Mouse (Mus musculus): ENCODE results near the gene Atrnl1. TPM values are rescaled to one million over a fixed set of nuclear protein-coding genes. Genes with fewer than 3 reads are reported as not detected.

The Atrnl1 gene
- polyA plus RNA-seq, 1 experiment from 2014 or later, result 11.6 TPM

DNA sequence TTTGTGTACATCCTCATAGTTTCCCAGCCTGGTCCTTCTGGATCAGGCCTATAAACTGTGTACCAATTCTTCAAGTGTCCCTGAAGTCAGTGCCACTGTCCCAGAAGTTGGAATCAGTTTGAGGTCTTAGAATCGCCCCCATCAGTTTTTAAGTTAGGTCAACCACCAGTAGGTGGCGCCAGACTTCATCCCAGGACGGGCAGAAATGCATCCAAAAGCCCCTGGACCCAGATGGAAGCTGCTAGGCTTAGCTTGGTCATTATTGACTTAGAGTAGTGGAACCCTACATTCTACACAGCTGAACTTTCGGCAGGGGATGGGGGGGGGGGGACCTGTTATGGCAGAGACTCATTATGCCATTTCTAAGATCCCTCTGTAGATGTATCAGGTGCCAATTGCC is 387.1 kb downstream of the Atrnl1 start:
- H3K36me3 ChIP-seq (ENCODE audit: control insufficient read depth, insufficient read depth, low read length), result no peaks in the 10 kb centered on the region
- H3K4me3 ChIP-seq (replicated peaks; ENCODE audit: low read depth, low read length), result no peak overlapping the region
- H3K9me3 ChIP-seq (ENCODE audit: control insufficient read depth, low read length), result no peaks in the 10 kb centered on the region
- peak; percentile 77 for DNase-seq
- no peak overlapping the region for H3K9ac ChIP-seq (replicated peaks; ENCODE audit: low read length)
- ATAC-seq (ENCODE audit: low FRiP score, low TSS enrichment), result no peak
- H3K4me2 ChIP-seq (ENCODE audit: low read length), result no peak overlapping the region
- whole genome bisulfite sequencing, result 38% methylated on average over 4 of the region's 4 CpGs
- H3K4me1 ChIP-seq (ENCODE audit: control insufficient read depth, insufficient read depth, low read length), result no peaks in the 10 kb centered on the region
- H3K27me3 ChIP-seq (ENCODE audit: control insufficient read depth, insufficient read depth, low read length), result no peaks in the 10 kb centered on the region
- no peak overlapping the region for H3K27ac ChIP-seq (replicated peaks; ENCODE audit: low read depth, low read length)

DNA sequence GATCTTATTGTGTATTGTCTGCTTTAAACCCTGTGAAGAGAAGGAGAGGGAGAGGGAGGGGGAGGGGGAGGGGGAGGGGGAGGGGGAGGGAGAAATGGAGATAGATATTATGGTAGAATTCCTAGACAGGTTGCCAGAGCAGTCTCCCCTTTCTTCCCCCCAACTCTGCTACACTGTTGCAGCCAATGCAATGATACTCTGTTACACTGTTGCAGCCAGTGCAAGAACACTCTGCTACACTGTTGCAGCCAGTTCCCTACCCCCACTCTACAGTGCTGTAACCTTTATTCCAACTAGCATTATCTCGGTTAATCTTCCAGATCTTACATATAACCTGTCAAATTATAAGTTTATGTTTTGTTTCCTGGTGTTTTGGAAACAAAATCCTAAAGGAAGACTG is 400.8 kb downstream of the Atrnl1 start:
- DNase-seq (no peak), ATAC-seq (ENCODE audit: low FRiP score, low TSS enrichment) (no peak)
- H3K4me2 ChIP-seq (ENCODE audit: low read length), result no peak overlapping the region
- no peak overlapping the region for H3K9ac ChIP-seq (replicated peaks; ENCODE audit: low read length)
- H3K4me3 ChIP-seq (replicated peaks; ENCODE audit: low read depth, low read length), result no peak overlapping the region
- no peaks in the 10 kb centered on the region for H3K27me3 ChIP-seq (ENCODE audit: control insufficient read depth, insufficient read depth, low read length)
- no peaks in the 10 kb centered on the region for H3K4me1 ChIP-seq (ENCODE audit: control insufficient read depth, insufficient read depth, low read length)
- no peaks in the 10 kb centered on the region for H3K9me3 ChIP-seq (ENCODE audit: control insufficient read depth, low read length)
- H3K27ac ChIP-seq (replicated peaks; ENCODE audit: low read depth, low read length), result no peak overlapping the region
- H3K36me3 ChIP-seq (ENCODE audit: control insufficient read depth, insufficient read depth, low read length), result no peaks in the 10 kb centered on the region
- WGBS, result 93% methylated on average over 1 of the region's 1 CpGs

DNA sequence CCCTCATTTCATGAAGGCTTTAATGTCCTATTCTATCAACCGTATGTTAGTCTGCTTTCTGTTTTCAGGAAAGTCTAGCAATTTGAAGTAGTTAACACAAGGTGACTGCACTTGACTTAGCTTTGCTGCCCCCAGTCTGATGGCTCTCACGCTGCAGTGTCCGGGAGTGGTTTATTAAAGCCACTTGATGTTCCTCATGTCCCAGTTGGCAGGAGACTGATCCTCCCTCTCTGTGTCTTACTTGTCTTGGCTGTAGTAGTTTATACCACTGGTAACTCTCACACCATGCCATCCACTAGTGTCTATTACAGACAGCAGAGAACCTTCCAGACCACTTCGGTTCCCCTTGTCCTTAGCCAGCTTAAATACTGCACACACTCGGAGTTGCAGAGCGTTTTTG is 404.9 kb downstream of the Atrnl1 start:
- Histone ChIP-seq H3K36me3 (ENCODE audit: control insufficient read depth, insufficient read depth, low read length) (no peaks in the 10 kb centered on the region), H3K27ac (replicated peaks; ENCODE audit: low read depth, low read length) (no peak overlapping the region), H3K9ac (replicated peaks; ENCODE audit: low read length) (no peak overlapping the region), H3K4me2 (ENCODE audit: low read length) (no peak overlapping the region), H3K9me3 (ENCODE audit: control insufficient read depth, low read length) (no peaks in the 10 kb centered on the region), H3K4me3 (replicated peaks; ENCODE audit: low read depth, low read length) (no peak overlapping the region), H3K4me1 (ENCODE audit: control insufficient read depth, insufficient read depth, low read length) (no peaks in the 10 kb centered on the region), H3K27me3 (ENCODE audit: control insufficient read depth, insufficient read depth, low read length) (no peaks in the 10 kb centered on the region)
- DNase-seq (no peak), ATAC-seq (ENCODE audit: low FRiP score, low TSS enrichment) (no peak)
- 96% methylated on average over 6 of the region's 6 CpGs for WGBS

DNA sequence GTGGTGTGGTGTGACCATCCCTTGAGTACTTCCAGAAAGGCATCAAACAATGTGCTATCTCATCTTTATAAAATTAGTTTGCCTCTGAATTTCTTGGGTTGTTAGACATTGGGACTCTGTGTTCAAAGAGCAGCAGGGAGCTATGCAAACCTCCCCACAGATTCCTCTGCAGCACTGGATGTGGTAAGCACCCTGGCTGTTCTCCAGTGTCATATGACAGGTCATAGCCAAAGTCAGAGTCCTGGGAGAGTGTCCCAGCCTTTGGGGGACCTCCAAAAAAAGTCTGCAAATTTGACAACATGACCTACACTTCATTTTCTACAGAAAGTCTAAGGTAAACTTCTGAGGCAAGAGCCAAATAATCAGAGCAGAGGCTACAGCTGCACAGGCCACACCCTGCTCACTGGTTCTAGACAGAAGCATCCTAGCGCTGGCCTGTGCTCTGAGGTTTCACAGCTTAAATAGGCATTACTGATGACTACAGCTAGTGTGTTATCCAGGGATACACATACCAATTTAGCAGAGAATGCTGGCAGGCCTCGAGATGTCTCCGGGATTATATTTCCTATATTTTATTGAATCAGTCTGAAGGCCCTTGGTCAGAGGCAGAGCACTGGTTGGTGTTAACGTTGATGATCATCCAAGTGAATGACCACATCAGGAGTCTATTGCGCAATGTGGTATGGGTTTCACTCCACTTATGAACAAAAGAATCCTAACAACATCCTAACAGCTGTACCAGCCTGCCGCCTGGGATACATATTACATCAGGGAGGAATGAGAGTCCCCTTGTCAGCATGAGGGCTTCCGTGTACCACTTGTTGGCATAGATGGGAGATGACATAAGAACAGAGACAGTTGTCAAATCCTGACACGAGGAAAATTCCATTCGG is 406.0 kb downstream of the Atrnl1 start:
- Histone ChIP-seq H3K4me1 (ENCODE audit: control insufficient read depth, insufficient read depth, low read length) (no peaks in the 10 kb centered on the region), H3K4me3 (replicated peaks; ENCODE audit: low read depth, low read length) (no peak overlapping the region), H3K27ac (replicated peaks; ENCODE audit: low read depth, low read length) (no peak overlapping the region), H3K9ac (replicated peaks; ENCODE audit: low read length) (no peak overlapping the region), H3K27me3 (ENCODE audit: control insufficient read depth, insufficient read depth, low read length) (no peaks in the 10 kb centered on the region), H3K4me2 (ENCODE audit: low read length) (no peak overlapping the region), H3K36me3 (ENCODE audit: control insufficient read depth, insufficient read depth, low read length) (no peaks in the 10 kb centered on the region), H3K9me3 (ENCODE audit: control insufficient read depth, low read length) (no peaks in the 10 kb centered on the region)
- WGBS, result 90% methylated on average over 9 of the region's 9 CpGs
- DNase-seq (no peak), ATAC-seq (ENCODE audit: low FRiP score, low TSS enrichment) (no peak)

DNA sequence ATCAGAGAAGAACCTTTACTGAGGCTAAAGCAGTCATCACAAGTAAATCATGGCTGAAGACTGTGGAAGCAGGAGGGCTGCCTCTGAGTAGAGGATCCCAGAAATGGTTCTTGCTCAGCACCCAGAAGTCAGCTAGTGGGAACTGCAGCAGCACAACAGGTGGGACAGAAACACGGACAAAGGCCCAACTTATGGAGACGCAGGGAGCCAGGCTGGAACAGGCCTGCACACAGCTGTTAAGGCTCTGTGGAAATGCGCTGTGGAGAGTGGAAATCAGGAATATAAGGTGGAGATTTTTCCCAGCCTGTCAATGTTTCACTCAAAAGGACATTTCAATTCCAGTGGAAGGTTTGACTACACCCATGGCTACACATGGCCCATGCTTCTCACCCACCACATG is 406.6 kb downstream of the Atrnl1 start:
- Histone ChIP-seq H3K36me3 (ENCODE audit: control insufficient read depth, insufficient read depth, low read length) (no peaks in the 10 kb centered on the region), H3K4me1 (ENCODE audit: control insufficient read depth, insufficient read depth, low read length) (no peaks in the 10 kb centered on the region), H3K9ac (replicated peaks; ENCODE audit: low read length) (no peak overlapping the region), H3K4me3 (replicated peaks; ENCODE audit: low read depth, low read length) (no peak overlapping the region), H3K27ac (replicated peaks; ENCODE audit: low read depth, low read length) (no peak overlapping the region), H3K9me3 (ENCODE audit: control insufficient read depth, low read length) (no peaks in the 10 kb centered on the region), H3K4me2 (ENCODE audit: low read length) (no peak overlapping the region), H3K27me3 (ENCODE audit: control insufficient read depth, insufficient read depth, low read length) (no peaks in the 10 kb centered on the region)
- no peak for ATAC-seq (ENCODE audit: low FRiP score, low TSS enrichment)
- no peak for DNase-seq
- 96% methylated on average over 3 of the region's 3 CpGs for WGBS

DNA sequence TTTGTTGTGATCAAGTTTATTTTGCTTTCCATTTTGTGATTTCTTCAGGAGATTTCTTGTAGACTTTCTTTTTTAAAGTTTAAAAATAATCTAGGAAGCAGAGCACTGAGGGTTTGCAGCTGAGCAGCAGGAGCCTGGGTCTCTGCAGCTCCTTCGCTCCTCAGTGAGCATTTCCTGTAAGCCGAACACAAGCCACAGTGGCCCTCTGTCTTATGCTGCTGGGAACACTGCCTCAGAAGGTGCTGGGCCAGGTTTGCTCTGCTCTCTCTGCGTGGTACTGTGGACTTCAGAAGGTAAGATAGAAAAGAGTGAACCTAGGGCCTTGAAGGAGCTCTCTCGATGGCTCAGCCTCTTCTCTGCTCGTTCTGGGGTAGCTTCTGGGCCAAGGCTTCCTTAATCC is 407.9 kb downstream of the Atrnl1 start:
- H3K36me3 ChIP-seq (ENCODE audit: control insufficient read depth, insufficient read depth, low read length), result no peaks in the 10 kb centered on the region
- no peak for DNase-seq
- H3K27ac ChIP-seq (replicated peaks; ENCODE audit: low read depth, low read length), result 0 out of 2 replicates have a peak overlapping the region, but pooled peaks have one; percentile 9
- no peaks in the 10 kb centered on the region for H3K9me3 ChIP-seq (ENCODE audit: control insufficient read depth, low read length)
- H3K27me3 ChIP-seq (ENCODE audit: control insufficient read depth, insufficient read depth, low read length), result no peaks in the 10 kb centered on the region
- ATAC-seq (ENCODE audit: low FRiP score, low TSS enrichment), result no peak
- no peak overlapping the region for H3K4me2 ChIP-seq (ENCODE audit: low read length)
- WGBS, result 80% methylated on average over 5 of the region's 5 CpGs
- no peaks in the 10 kb centered on the region for H3K4me1 ChIP-seq (ENCODE audit: control insufficient read depth, insufficient read depth, low read length)
- no peak overlapping the region for H3K4me3 ChIP-seq (replicated peaks; ENCODE audit: low read depth, low read length)
- H3K9ac ChIP-seq (replicated peaks; ENCODE audit: low read length), result no peak overlapping the region

DNA sequence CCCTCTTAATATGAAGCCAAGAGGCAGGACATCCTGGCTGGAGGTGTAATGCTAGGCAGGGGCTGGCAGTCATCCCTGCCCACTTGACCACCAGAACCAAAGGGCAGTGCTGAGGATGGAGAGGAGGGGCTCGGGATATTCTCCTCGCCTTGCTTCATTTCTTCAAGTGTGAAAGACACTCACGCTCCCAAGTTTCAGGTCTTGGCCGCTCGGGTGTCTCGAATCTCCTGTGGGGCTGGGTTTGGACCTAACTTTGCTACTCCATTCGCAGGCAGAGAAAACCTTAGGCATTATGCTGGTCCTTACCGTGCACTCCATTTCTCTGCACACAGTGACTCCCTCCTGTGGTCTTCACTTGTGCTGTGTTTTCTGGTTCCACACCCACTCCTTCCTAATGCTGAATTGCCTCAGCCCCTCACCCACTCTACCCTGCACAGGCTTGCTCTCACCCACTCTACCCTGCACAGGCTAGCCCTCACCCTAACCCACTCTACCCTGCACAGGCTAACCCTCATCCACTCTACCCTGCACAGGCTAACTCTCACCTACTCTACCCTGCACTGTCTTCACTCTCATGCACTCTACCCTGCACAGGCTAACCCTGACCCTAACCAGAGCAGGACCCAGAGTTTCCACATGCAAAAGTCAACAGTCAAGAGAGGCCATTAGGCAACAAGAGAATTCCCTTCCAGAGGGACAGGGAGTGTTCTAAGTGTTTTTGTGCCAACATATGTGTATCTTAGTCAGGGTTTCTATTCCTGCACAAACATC is 410.9 kb downstream of the Atrnl1 start:
- H3K4me2 ChIP-seq (ENCODE audit: low read length), result no peak overlapping the region
- H3K36me3 ChIP-seq (ENCODE audit: control insufficient read depth, insufficient read depth, low read length), result no peaks in the 10 kb centered on the region
- ATAC-seq (ENCODE audit: low FRiP score, low TSS enrichment) (no peak), DNase-seq (no peak)
- H3K4me1 ChIP-seq (ENCODE audit: control insufficient read depth, insufficient read depth, low read length), result no peaks in the 10 kb centered on the region
- no peaks in the 10 kb centered on the region for H3K9me3 ChIP-seq (ENCODE audit: control insufficient read depth, low read length)
- H3K27ac ChIP-seq (replicated peaks; ENCODE audit: low read depth, low read length), result no peak overlapping the region
- no peaks in the 10 kb centered on the region for H3K27me3 ChIP-seq (ENCODE audit: control insufficient read depth, insufficient read depth, low read length)
- WGBS, result 97% methylated on average over 8 of the region's 8 CpGs
- no peak overlapping the region for H3K9ac ChIP-seq (replicated peaks; ENCODE audit: low read length)
- H3K4me3 ChIP-seq (replicated peaks; ENCODE audit: low read depth, low read length), result no peak overlapping the region

DNA sequence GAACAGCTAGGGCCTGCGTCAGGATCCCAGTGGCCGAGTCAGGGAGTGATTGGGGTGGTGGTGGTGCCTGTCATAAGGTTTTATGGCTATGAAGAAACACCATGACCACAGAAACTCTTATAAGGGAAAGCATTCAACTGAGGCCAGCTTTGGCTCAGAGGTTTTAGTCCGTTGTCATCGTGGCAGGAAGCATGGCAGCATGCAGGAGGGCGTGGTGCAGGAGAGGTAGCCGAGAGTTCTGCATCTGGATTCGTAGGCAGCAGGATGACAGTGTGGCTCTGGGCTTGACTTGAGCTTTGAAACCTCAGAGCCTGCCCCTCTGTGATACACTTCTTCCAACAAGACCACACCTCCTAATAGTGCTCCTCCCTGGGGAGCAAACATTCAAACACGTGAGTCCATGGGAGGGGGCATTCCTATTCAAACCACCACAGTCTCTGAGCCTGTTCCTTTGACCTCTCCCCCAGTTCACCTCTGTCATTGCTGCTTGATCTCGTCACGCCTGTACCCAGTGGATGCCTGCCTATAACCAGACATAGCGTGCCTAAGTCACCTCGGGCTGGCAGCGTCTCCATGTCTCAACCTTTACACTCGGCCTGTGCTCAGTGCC is 412.5 kb downstream of the Atrnl1 start:
- DNase-seq, result no peak
- Histone ChIP-seq H3K9ac (replicated peaks; ENCODE audit: low read length) (no peak overlapping the region), H3K36me3 (ENCODE audit: control insufficient read depth, insufficient read depth, low read length) (no peaks in the 10 kb centered on the region; the same call in 1 of the 2 replicates), H3K4me1 (ENCODE audit: control insufficient read depth, insufficient read depth, low read length) (no peaks in the 10 kb centered on the region), H3K9me3 (ENCODE audit: control insufficient read depth, low read length) (no peaks in the 10 kb centered on the region), H3K4me3 (replicated peaks; ENCODE audit: low read depth, low read length) (no peak overlapping the region), H3K27ac (replicated peaks; ENCODE audit: low read depth, low read length) (no peak overlapping the region), H3K27me3 (ENCODE audit: control insufficient read depth, insufficient read depth, low read length) (no peaks in the 10 kb centered on the region), H3K4me2 (ENCODE audit: low read length) (no peak overlapping the region)
- WGBS, result 84% methylated on average over 14 of the region's 14 CpGs
- no peak for ATAC-seq (ENCODE audit: low FRiP score, low TSS enrichment)
